Mouse (Mus musculus) midbrain, embryonic 13.5 days (tissue): Measurements from ENCODE around the gene Rsph6a. TPM values are rescaled to one million over a fixed set of nuclear protein-coding genes. Genes with fewer than 3 reads are reported as not detected.
"Not testable (repeated sequence)": the region's sequence is repeated elsewhere in the genome, so short reads cannot be mapped to it uniquely, and the experiment has no call there.

ENCODE experiments used
- ATAC-seq: fragments of 200-750 bp; cut with Nextera tagmentation; 2 replicates; pipeline ENCODE4 v1.8.0; 2017; ENCODE audit warnings: mild to moderate bottlenecking, moderate TSS enrichment, moderate library complexity
- H3K27ac ChIP-seq: fragments of 300-500 bp; sonication (generic); 2 replicates; pipeline ENCODE4 v1.5.1; 2015; ENCODE audit warnings: inconsistent platforms, mild to moderate bottlenecking, moderate library complexity
- H3K27me3 ChIP-seq: fragments of 300-500 bp; sonication (generic); 2 replicates; pipeline ENCODE4 v1.6.1; 2015; ENCODE audit warnings: mild to moderate bottlenecking, inconsistent platforms
- H3K36me3 ChIP-seq: fragments of 300-500 bp; sonication (generic); 2 replicates; pipeline ENCODE4 v1.6.1; 2015; ENCODE audit warnings: mild to moderate bottlenecking, inconsistent platforms
- H3K4me1 ChIP-seq: fragments of 300-500 bp; sonication (generic); replicated peaks from 2 replicates; pipeline ENCODE4 v1.6.1; 2015; ENCODE audit warnings: inconsistent platforms
- H3K4me2 ChIP-seq: fragments of 300-500 bp; sonication (generic); replicated peaks from 2 replicates; pipeline ENCODE4 v1.6.1; 2015; ENCODE audit warnings: moderate library complexity, mild to moderate bottlenecking, inconsistent platforms
- H3K4me3 ChIP-seq: fragments of 300-500 bp; sonication (generic); replicated peaks from 2 replicates; pipeline ENCODE4 v1.5.1; 2015; ENCODE audit warnings: mild to moderate bottlenecking, inconsistent platforms
- H3K9ac ChIP-seq: fragments of 300-500 bp; sonication (generic); replicated peaks from 2 replicates; pipeline ENCODE4 v1.6.1; 2015; ENCODE audit warnings: mild to moderate bottlenecking, inconsistent platforms
- H3K9me3 ChIP-seq: fragments of 300-500 bp; sonication (generic); 2 replicates; pipeline ENCODE4 v1.6.1; 2016; ENCODE audit warnings: mild to moderate bottlenecking, inconsistent platforms
- WGBS: fragments of 180-500 bp; shearing (Covaris S2); methylation state at CpG from one replicate; pipeline ENCODE4 v1.1.7; 2015; 5-methylcytosine and 5-hydroxymethylcytosine counted together
- polyA plus RNA-seq: library from polyadenylated mRNA; unstranded; fragments of >200 nt; fragmentation: Nextera tagmentation; extraction: Ambion mirVana; gene quantifications from 2 replicates; pipeline ENCODE4 v1.2.1, GENCODE M21; 2015

The Rsph6a gene
- polyA plus RNA-seq, 1 experiment from 2014 or later: 0.09 TPM

GRCm38 (mm10) chr7:19050172-19050571 is 4.3 kb upstream of the Rsph6a start:
- ATAC-seq: no peak
- H3K4me2 ChIP-seq: no peak overlapping the region
- 92% methylated on average over 8 of the region's 8 CpGs for WGBS
- H3K27me3 ChIP-seq: no peaks in the 10 kb centered on the region
- H3K27ac ChIP-seq: no peak overlapping the region
- H3K4me1 ChIP-seq: peaks cover 13% of the 10 kb centered on the region
- no peaks in the 10 kb centered on the region for H3K9me3 ChIP-seq
- H3K4me3 ChIP-seq: no peak overlapping the region
- no peak overlapping the region for H3K9ac ChIP-seq
- peaks cover 83% of the 10 kb centered on the region for H3K36me3 ChIP-seq

GRCm38 (mm10) chr7:19051161-19051560 is 3.3 kb upstream of the Rsph6a start:
- H3K4me3 ChIP-seq: no peak overlapping the region
- no peaks in the 10 kb centered on the region for H3K9me3 ChIP-seq
- H3K4me1 ChIP-seq: peaks cover 13% of the 10 kb centered on the region
- H3K27me3 ChIP-seq: no peaks in the 10 kb centered on the region
- no peak overlapping the region for H3K9ac ChIP-seq
- no peak overlapping the region for H3K27ac ChIP-seq
- H3K4me2 ChIP-seq: no peak overlapping the region
- ATAC-seq: no peak
- H3K36me3 ChIP-seq: peaks cover 74% of the 10 kb centered on the region
- WGBS: 83% methylated on average over 4 of the region's 4 CpGs

- no peaks in the 10 kb centered on the region for H3K27me3 ChIP-seq
- H3K4me1 ChIP-seq: peaks cover 13% of the 10 kb centered on the region
- 89% methylated on average over 15 of the region's 15 CpGs for WGBS
- H3K9me3 ChIP-seq: no peaks in the 10 kb centered on the region
- peaks cover 60% of the 10 kb centered on the region for H3K36me3 ChIP-seq
- H3K27ac ChIP-seq: no peak overlapping the region
- H3K4me3 ChIP-seq: no peak overlapping the region
- H3K4me2 ChIP-seq: no peak overlapping the region
- no peak for ATAC-seq
- no peak overlapping the region for H3K9ac ChIP-seq
These were observed 1.9 kb upstream of the Rsph6a start for GRCm38 (mm10) chr7:19052345-19053135.

GRCm38 (mm10) chr7:19053136-19053532 is 1.4 kb upstream of the Rsph6a start:
- H3K27me3 ChIP-seq: no peaks in the 10 kb centered on the region
- 92% methylated on average over 7 of the region's 7 CpGs for whole genome bisulfite sequencing
- H3K4me2 ChIP-seq: no peak overlapping the region
- no peak overlapping the region for H3K4me3 ChIP-seq
- peaks cover 13% of the 10 kb centered on the region for H3K4me1 ChIP-seq
- no peak for ATAC-seq
- H3K9ac ChIP-seq: no peak overlapping the region
- peaks cover 54% of the 10 kb centered on the region for H3K36me3 ChIP-seq
- no peaks in the 10 kb centered on the region for H3K9me3 ChIP-seq
- H3K27ac ChIP-seq: no peak overlapping the region

GRCm38 (mm10) chr7:19054777-19055076 is 237 bp downstream of the Rsph6a start:
- peak overlapping the region; percentile 33; the same call in 1 of the 2 replicates for H3K9ac ChIP-seq
- H3K4me2 ChIP-seq: peak overlapping the region; percentile 52
- H3K4me3 ChIP-seq: peak overlapping the region; percentile 26; the same call in 1 of the 2 replicates
- H3K9me3 ChIP-seq: no peaks in the 10 kb centered on the region
- peaks cover 38% of the 10 kb centered on the region for H3K36me3 ChIP-seq
- no peaks in the 10 kb centered on the region for H3K27me3 ChIP-seq
- 0 out of 2 replicates have a peak overlapping the region, but pooled peaks have one; percentile 5 for H3K27ac ChIP-seq
- H3K4me1 ChIP-seq: peaks cover 13% of the 10 kb centered on the region
- WGBS: 66% methylated on average over 9 of the region's 9 CpGs
- no peak; the same call in 1 of the 2 replicates for ATAC-seq

GRCm38 (mm10) chr7:19055108-19055507 is 618 bp downstream of the Rsph6a start:
- ATAC-seq: no peak
- no peaks in the 10 kb centered on the region for H3K27me3 ChIP-seq
- no peak overlapping the region for H3K27ac ChIP-seq
- H3K4me2 ChIP-seq: peak overlapping the region; percentile 52; the same call in 1 of the 2 replicates
- no peak overlapping the region for H3K4me3 ChIP-seq
- peaks cover 13% of the 10 kb centered on the region for H3K4me1 ChIP-seq
- H3K9me3 ChIP-seq: no peaks in the 10 kb centered on the region
- WGBS: 92% methylated on average over 8 of the region's 8 CpGs
- peaks cover 34% of the 10 kb centered on the region for H3K36me3 ChIP-seq
- no peak overlapping the region for H3K9ac ChIP-seq

- ATAC-seq: no peak
- Histone ChIP-seq H3K27me3 (no peaks in the 10 kb centered on the region), H3K9ac (no peak overlapping the region), H3K4me1 (peaks cover 13% of the 10 kb centered on the region), H3K4me2 (no peak overlapping the region), H3K4me3 (no peak overlapping the region), H3K36me3 (peaks cover 11% of the 10 kb centered on the region), H3K9me3 (no peaks in the 10 kb centered on the region), H3K27ac (no peak overlapping the region)
- WGBS: 88% methylated on average over 10 of the region's 10 CpGs
These were observed 2.9 kb downstream of the Rsph6a start for GRCm38 (mm10) chr7:19057405-19057804.

- no peaks in the 10 kb centered on the region for H3K4me1 ChIP-seq
- no peaks in the 10 kb centered on the region for H3K36me3 ChIP-seq
- 53% methylated on average over 13 of the region's 13 CpGs for WGBS
- H3K4me2 ChIP-seq: 0 out of 2 replicates have a peak overlapping the region, but pooled peaks have one; percentile 16
- ATAC-seq: no peak
- H3K27ac ChIP-seq: no peak overlapping the region
- H3K9me3 ChIP-seq: no peaks in the 10 kb centered on the region
- H3K4me3 ChIP-seq: no peak overlapping the region
- no peak overlapping the region for H3K9ac ChIP-seq
- H3K27me3 ChIP-seq: peaks cover 35% of the 10 kb centered on the region
These were observed 11.4 kb downstream of the Rsph6a start for GRCm38 (mm10) chr7:19065896-19066295.

- no peaks in the 10 kb centered on the region for H3K4me1 ChIP-seq
These were observed 12.6 kb downstream of the Rsph6a start for GRCm38 (mm10) chr7:19067063-19067462.

GRCm38 (mm10) chr7:19067935-19068334 is 13.4 kb downstream of the Rsph6a start:
- no peak overlapping the region for H3K9ac ChIP-seq
- H3K9me3 ChIP-seq: no peaks in the 10 kb centered on the region
- 67% methylated on average over 10 of the region's 14 CpGs for WGBS
- no peak for ATAC-seq
- H3K4me1 ChIP-seq: no peaks in the 10 kb centered on the region
- no peak overlapping the region for H3K27ac ChIP-seq
- H3K36me3 ChIP-seq: no peaks in the 10 kb centered on the region
- H3K4me2 ChIP-seq: no peak overlapping the region
- H3K27me3 ChIP-seq: peaks cover 35% of the 10 kb centered on the region
- H3K4me3 ChIP-seq: no peak overlapping the region

More at GRCm38 (mm10) chr7:19067063-19067462, 12.6 kb downstream of the Rsph6a start:
- H3K27me3 ChIP-seq: peaks cover 35% of the 10 kb centered on the region
- no peak overlapping the region for H3K9ac ChIP-seq
- no peaks in the 10 kb centered on the region for H3K9me3 ChIP-seq
- WGBS: 48% methylated on average over 14 of the region's 14 CpGs
- no peak for ATAC-seq
- H3K4me2 ChIP-seq: no peak overlapping the region
- H3K4me3 ChIP-seq: no peak overlapping the region
- H3K36me3 ChIP-seq: no peaks in the 10 kb centered on the region
- H3K27ac ChIP-seq: no peak overlapping the region

GRCm38 (mm10) chr7:19068707-19069106 is 14.2 kb downstream of the Rsph6a start:
- Histone ChIP-seq H3K36me3 (no peaks in the 10 kb centered on the region), H3K27me3 (peaks cover 35% of the 10 kb centered on the region), H3K4me2 (no peak overlapping the region), H3K4me3 (no peak overlapping the region), H3K4me1 (no peaks in the 10 kb centered on the region), H3K9ac (no peak overlapping the region), H3K27ac (no peak overlapping the region), H3K9me3 (no peaks in the 10 kb centered on the region)
- 14% methylated on average over 2 of the region's 2 CpGs for WGBS
- ATAC-seq: no peak

GRCm38 (mm10) chr7:19069500-19069899 is 15.0 kb downstream of the Rsph6a start:
- 46% methylated on average over 3 of the region's 3 CpGs for WGBS
- no peaks in the 10 kb centered on the region for H3K9me3 ChIP-seq
- no peak overlapping the region for H3K4me2 ChIP-seq
- no peak overlapping the region for H3K9ac ChIP-seq
- no peak overlapping the region for H3K27ac ChIP-seq
- ATAC-seq: no peak
- no peaks in the 10 kb centered on the region for H3K4me1 ChIP-seq
- no peaks in the 10 kb centered on the region for H3K36me3 ChIP-seq
- peaks cover 30% of the 10 kb centered on the region for H3K27me3 ChIP-seq
- no peak overlapping the region for H3K4me3 ChIP-seq

GRCm38 (mm10) chr7:19071024-19071423 is 16.5 kb downstream of the Rsph6a start:
- H3K4me2 ChIP-seq, H3K27ac ChIP-seq, ATAC-seq, H3K9ac ChIP-seq, H3K4me3 ChIP-seq, H3K36me3 ChIP-seq, H3K4me1 ChIP-seq, H3K9me3 ChIP-seq: not testable (repeated sequence)
- WGBS: 50% methylated on average over 3 of the region's 3 CpGs
- H3K27me3 ChIP-seq: peaks cover 14% of the 10 kb centered on the region
